Mouse (Mus musculus): ENCODE results near the gene Zfp984. TPM values are rescaled to one million over a fixed set of nuclear protein-coding genes. Genes with fewer than 3 reads are reported as not detected.
"Not testable (repeated sequence)": the region's sequence is repeated elsewhere in the genome, so short reads cannot be mapped to it uniquely, and the experiment has no call there.

Gene Zfp984
- total RNA-seq (2021): 1 to 10 TPM; 1.6 to 2.1 TPM
- long read RNA-seq, experiment 1, partial matches to known transcripts: 0 of 1 reads
- long read RNA-seq, experiment 1, other reads (novel, unspliced or antisense): 1 of 1 reads
- long read RNA-seq, experiment 2: 0 reads

GRCm38 (mm10) chr4:147809292-147809965 lies at the start of gene Zfp984:
Gene Zfp984, minus strand, starts transcription at chr4:147809788.
- intact Hi-C loops (cut with DNase I); H3K27ac ChIP-seq; DNase-seq (ENCODE audit: extremely low spot score in 1 of 2, low spot score in 2 of 2): not testable (repeated sequence)
- H3K4me3 ChIP-seq: peak within 1 kb of the TSS; percentile 21

- no peak overlapping the region for H3K27ac ChIP-seq
- no peak for TF ChIP-seq CTCF (IDR thresholded peaks at IDR 0.05)
- DNase-seq (ENCODE audit: extremely low spot score in 1 of 2, low spot score in 2 of 2): no peak
- intact Hi-C loops (cut with DNase I): no loop called here
- H3K4me3 ChIP-seq: no peak overlapping the region
These were observed 41.2 kb upstream of the Zfp984 start for GRCm38 (mm10) chr4:147850776-147851175.

- TF ChIP-seq CTCF (IDR thresholded peaks at IDR 0.05): no peak
- Histone ChIP-seq H3K27ac (peak overlapping the region; percentile 83), H3K4me3 (peak overlapping the region; percentile 88)
- no peak for DNase-seq (ENCODE audit: extremely low spot score in 1 of 2, low spot score in 2 of 2)
- intact Hi-C loops (cut with DNase I): no loop called here
These were observed 39.0 kb upstream of the Zfp984 start for GRCm38 (mm10) chr4:147848584-147848991.

- no peak for TF ChIP-seq CTCF (IDR thresholded peaks at IDR 0.05)
- Histone ChIP-seq H3K27ac (peak within 1 kb of the TSS; percentile 83), H3K4me3 (peak within 1 kb of the TSS; percentile 88)
- peak; percentile 61 to 72 for DNase-seq (ENCODE audit: extremely low spot score in 1 of 2, low spot score in 2 of 2)
- intact Hi-C loops (cut with DNase I): no loop called here
These were observed 38.3 kb upstream of the Zfp984 start, which contains the start of gene Zfp933 for GRCm38 (mm10) chr4:147847614-147848583. Gene Zfp933, minus strand, starts transcription at chr4:147848366.

- H3K4me3 ChIP-seq: no peak overlapping the region
- no peak for TF ChIP-seq CTCF (IDR thresholded peaks at IDR 0.05)
- no peak for DNase-seq (ENCODE audit: extremely low spot score in 1 of 2, low spot score in 2 of 2)
- H3K27ac ChIP-seq: no peak overlapping the region
- intact Hi-C loops (cut with DNase I): no loop called here
These were observed 33.3 kb upstream of the Zfp984 start for GRCm38 (mm10) chr4:147842871-147843270.

- H3K4me3 ChIP-seq; H3K27ac ChIP-seq; DNase-seq (ENCODE audit: extremely low spot score in 1 of 2, low spot score in 2 of 2); intact Hi-C loops (cut with DNase I): not testable (repeated sequence)
These were observed 29.7 kb upstream of the Zfp984 start for GRCm38 (mm10) chr4:147839282-147839681.

- no peak for TF ChIP-seq CTCF (IDR thresholded peaks at IDR 0.05)
- no peak for DNase-seq (ENCODE audit: extremely low spot score in 1 of 2, low spot score in 2 of 2)
- no peak overlapping the region for H3K4me3 ChIP-seq
- no peak overlapping the region for H3K27ac ChIP-seq
- intact Hi-C loops (cut with DNase I): no loop called here
These were observed 14.8 kb upstream of the Zfp984 start for GRCm38 (mm10) chr4:147824389-147824788.

GRCm38 (mm10) chr4:147821414-147821813 lies 11.8 kb upstream of the Zfp984 start:
- H3K27ac ChIP-seq; H3K4me3 ChIP-seq; DNase-seq (ENCODE audit: extremely low spot score in 1 of 2, low spot score in 2 of 2); intact Hi-C loops (cut with DNase I): not testable (repeated sequence)

GRCm38 (mm10) chr4:147819659-147820058 lies 10.1 kb upstream of the Zfp984 start:
- intact Hi-C loops (cut with DNase I); H3K4me3 ChIP-seq; H3K27ac ChIP-seq; DNase-seq (ENCODE audit: extremely low spot score in 1 of 2, low spot score in 2 of 2): not testable (repeated sequence)

GRCm38 (mm10) chr4:147814592-147815167 lies 5.1 kb upstream of the Zfp984 start:
- Histone ChIP-seq H3K27ac (no peak overlapping the region), H3K4me3 (no peak overlapping the region)
- peak; percentile 56 for TF ChIP-seq CTCF (IDR thresholded peaks at IDR 0.05)
- intact Hi-C loops (cut with DNase I): no loop called here
- DNase-seq (ENCODE audit: extremely low spot score in 1 of 2, low spot score in 2 of 2): no peak

- no peak for DNase-seq (ENCODE audit: extremely low spot score in 1 of 2, low spot score in 2 of 2)
- intact Hi-C loops (cut with DNase I): no loop called here
- TF ChIP-seq CTCF (IDR thresholded peaks at IDR 0.05): no peak
- H3K27ac ChIP-seq: no peak overlapping the region
- no peak overlapping the region for H3K4me3 ChIP-seq
These were observed 3.7 kb upstream of the Zfp984 start for GRCm38 (mm10) chr4:147813249-147813765.

GRCm38 (mm10) chr4:147809966-147810304 lies 347 bp upstream of the Zfp984 start:
- intact Hi-C loops (cut with DNase I); DNase-seq (ENCODE audit: extremely low spot score in 1 of 2, low spot score in 2 of 2); H3K27ac ChIP-seq; H3K4me3 ChIP-seq: not testable (repeated sequence)

- intact Hi-C loops (cut with DNase I): not testable (repeated sequence)
These were observed 1.1 kb downstream of the Zfp984 start for GRCm38 (mm10) chr4:147808483-147808882.

GRCm38 (mm10) chr4:147795308-147795707 lies 14.3 kb downstream of the Zfp984 start:
- H3K4me3 ChIP-seq; H3K27ac ChIP-seq; DNase-seq (ENCODE audit: extremely low spot score in 1 of 2, low spot score in 2 of 2); intact Hi-C loops (cut with DNase I): not testable (repeated sequence)

More at GRCm38 (mm10) chr4:147808483-147808882, 1.1 kb downstream of the Zfp984 start:
- H3K27ac ChIP-seq; H3K4me3 ChIP-seq; DNase-seq (ENCODE audit: extremely low spot score in 1 of 2, low spot score in 2 of 2): not testable (repeated sequence)

GRCm38 (mm10) chr4:147794026-147794665 lies 15.4 kb downstream of the Zfp984 start:
- H3K27ac ChIP-seq; H3K4me3 ChIP-seq; intact Hi-C loops (cut with DNase I); DNase-seq (ENCODE audit: extremely low spot score in 1 of 2, low spot score in 2 of 2): not testable (repeated sequence)
